Mouse (Mus musculus) bone marrow macrophage, adult 2 months (primary cell): ENCODE results near the gene Nod2.

ENCODE experiments used
- CTCF ChIP-seq: IDR thresholded peaks from 2 replicates; pipeline ENCODE4 v1.5.1; 2012; ENCODE audit warnings: low read depth, mild to moderate bottlenecking, low read length, moderate library complexity
- POLR2A ChIP-seq: IDR thresholded peaks from 2 replicates; pipeline ENCODE4 v1.6.1; 2012; ENCODE audit warnings: mild to moderate bottlenecking, low read depth, low read length, borderline replicate concordance

DNA sequence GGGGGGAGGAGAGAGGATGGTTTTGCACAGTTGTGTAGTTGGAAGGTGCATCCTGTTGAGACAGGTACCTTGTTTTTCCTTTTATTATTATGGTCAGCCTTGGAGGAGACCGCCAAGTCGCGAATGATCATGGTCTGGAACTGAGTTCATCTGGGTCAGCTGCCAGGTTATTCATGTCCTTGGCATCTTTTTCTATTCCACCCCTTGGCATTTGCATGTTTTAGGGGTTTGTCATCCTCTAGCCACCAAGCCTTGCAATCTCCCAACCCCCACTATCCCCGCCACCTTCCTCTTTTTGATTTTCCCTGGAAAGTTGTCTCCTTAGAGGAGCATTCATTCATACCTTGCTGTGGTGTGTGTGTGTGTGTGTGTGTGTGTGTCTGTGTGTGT lies 50.5 kb downstream of the Nod2 start:
- no peak for TF ChIP-seq CTCF
- TF ChIP-seq POLR2A = no peak
